Mouse (Mus musculus) cortical plate, adult 2 months (tissue): ENCODE results near the gene 1700029F12Rik. TPM values are rescaled to one million over a fixed set of nuclear protein-coding genes. Genes with fewer than 3 reads are reported as not detected.

Experiments
- H3K27ac ChIP-seq: fragments of 200-500 bp; 2 replicates; pipeline ENCODE4 v1.5.1; 2012; ENCODE audit warnings: low read length, control low read depth, inconsistent platforms; ENCODE audit not compliant: insufficient read depth
- H3K4me1 ChIP-seq: fragments of 200-500 bp; 2 replicates; pipeline ENCODE4 v1.6.1; 2011; ENCODE audit warnings: low read length; ENCODE audit not compliant: control insufficient read depth, insufficient read depth
- H3K4me3 ChIP-seq: fragments of 200-500 bp; 2 replicates; pipeline ENCODE4 v1.5.1; 2011; ENCODE audit warnings: mild to moderate bottlenecking, low read length, control low read depth; ENCODE audit not compliant: insufficient read depth
- CTCF ChIP-seq: fragments of 200-500 bp; IDR thresholded peaks from 2 replicates; pipeline ENCODE4 v1.5.1; 2011; ENCODE audit warnings: mild to moderate bottlenecking, control low read depth, low read length; ENCODE audit not compliant: insufficient read depth; ENCODE audit errors: extremely low read depth
- POLR2A ChIP-seq: fragments of 200-500 bp; IDR thresholded peaks from 2 replicates; pipeline ENCODE4 v1.6.1; 2011; ENCODE audit warnings: mild to moderate bottlenecking, low read length, control low read depth; ENCODE audit not compliant: insufficient read depth; ENCODE audit errors: extremely low read depth
- polyA plus RNA-seq: library from polyadenylated mRNA; depleted of rRNA; stranded (reverse); fragments of >200 nt; gene quantifications from 2 replicates; pipeline ENCODE4 v1.2.3, GENCODE M21; 2012

1700029F12Rik gene
- polyA plus RNA-seq, 1 experiment = not detected

- H3K4me1 ChIP-seq = no peaks in the 10 kb centered on the region
- H3K27ac ChIP-seq = no peak overlapping the region
- H3K4me3 ChIP-seq = no peak overlapping the region
- TF ChIP-seq CTCF = no peak
- no peak for TF ChIP-seq POLR2A
Measured at GRCm38 (mm10) chr13:96997080-96997479, 37.1 kb downstream of the 1700029F12Rik start.

GRCm38 (mm10) chr13:96995243-96995642 lies 38.9 kb downstream of the 1700029F12Rik start:
- no peak overlapping the region for H3K27ac ChIP-seq
- TF ChIP-seq POLR2A (no peak), CTCF (no peak)
- no peak overlapping the region for H3K4me3 ChIP-seq
- no peaks in the 10 kb centered on the region for H3K4me1 ChIP-seq

- no peak overlapping the region for H3K4me3 ChIP-seq
- no peaks in the 10 kb centered on the region for H3K4me1 ChIP-seq
- TF ChIP-seq POLR2A (no peak), CTCF (no peak)
- no peak overlapping the region for H3K27ac ChIP-seq
Measured at GRCm38 (mm10) chr13:96993291-96993989, 40.7 kb downstream of the 1700029F12Rik start.

- TF ChIP-seq CTCF (no peak), POLR2A (no peak)
- H3K4me3 ChIP-seq = no peak overlapping the region
- H3K27ac ChIP-seq = no peak overlapping the region
- H3K4me1 ChIP-seq = no peaks in the 10 kb centered on the region
Measured at GRCm38 (mm10) chr13:96990561-96991265, 43.4 kb downstream of the 1700029F12Rik start.

GRCm38 (mm10) chr13:96990045-96990444 lies 44.1 kb downstream of the 1700029F12Rik start:
- no peak for TF ChIP-seq CTCF
- no peak for TF ChIP-seq POLR2A
- Histone ChIP-seq H3K27ac (no peak overlapping the region), H3K4me1 (no peaks in the 10 kb centered on the region), H3K4me3 (no peak overlapping the region)

- H3K4me1 ChIP-seq = no peaks in the 10 kb centered on the region
- no peak overlapping the region for H3K4me3 ChIP-seq
- TF ChIP-seq CTCF (no peak), POLR2A (no peak)
- H3K27ac ChIP-seq = no peak overlapping the region
Measured at GRCm38 (mm10) chr13:96989129-96989528, 45.0 kb downstream of the 1700029F12Rik start.

GRCm38 (mm10) chr13:96985599-96986275 lies 48.4 kb downstream of the 1700029F12Rik start:
- H3K4me3 ChIP-seq = no peak overlapping the region
- no peaks in the 10 kb centered on the region for H3K4me1 ChIP-seq
- H3K27ac ChIP-seq = no peak overlapping the region
- TF ChIP-seq POLR2A (no peak), CTCF (no peak)

- H3K4me3 ChIP-seq = no peak overlapping the region
- no peaks in the 10 kb centered on the region for H3K4me1 ChIP-seq
- no peak overlapping the region for H3K27ac ChIP-seq
- TF ChIP-seq CTCF = no peak
- TF ChIP-seq POLR2A = no peak
Measured at GRCm38 (mm10) chr13:96984688-96985087, 49.5 kb downstream of the 1700029F12Rik start.

- TF ChIP-seq CTCF = no peak
- no peak for TF ChIP-seq POLR2A
- no peaks in the 10 kb centered on the region for H3K4me1 ChIP-seq
- no peak overlapping the region for H3K27ac ChIP-seq
- no peak overlapping the region for H3K4me3 ChIP-seq
Measured at GRCm38 (mm10) chr13:96983251-96984126, 50.7 kb downstream of the 1700029F12Rik start.
